Mouse (Mus musculus): Measurements from ENCODE around the gene Dirc2. TPM values are rescaled to one million over a fixed set of nuclear protein-coding genes. Genes with fewer than 3 reads are reported as not detected.

Gene Dirc2
- polyA plus RNA-seq, 1 experiment from 2014 or later: 13.5 TPM

DNA sequence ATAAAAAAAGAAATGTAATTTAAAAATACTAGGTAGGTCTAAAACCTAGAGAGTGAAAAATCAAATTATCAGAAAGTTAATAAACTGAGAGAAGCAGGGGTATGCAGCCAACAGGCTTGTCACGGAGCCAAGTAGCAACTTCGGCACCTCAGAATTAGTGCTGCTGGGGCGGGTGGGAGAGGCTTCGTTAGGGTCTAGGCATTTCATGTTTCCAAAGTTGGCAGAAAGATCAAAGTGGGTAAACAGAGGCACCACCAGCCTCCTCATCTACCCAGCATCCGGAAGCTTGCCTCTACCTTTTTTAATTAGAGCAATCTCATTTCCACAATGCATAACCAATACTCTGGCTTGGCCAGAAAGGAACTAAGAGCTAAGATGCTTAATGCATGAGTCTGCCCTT is 115.2 kb downstream of the Dirc2 start:
- peaks cover 9% of the 10 kb centered on the region for H3K27me3 ChIP-seq (replicated peaks)
- 85% methylated on average over 5 of the region's 5 CpGs for WGBS
- no peak for ATAC-seq (ENCODE audit: insufficient read depth, low FRiP score, low read depth)
- H3K4me2 ChIP-seq: no peak overlapping the region
- H3K9me3 ChIP-seq: no peaks in the 10 kb centered on the region
- no peaks in the 10 kb centered on the region for H3K36me3 ChIP-seq
- no peak overlapping the region for H3K4me3 ChIP-seq (replicated peaks)
- no peaks in the 10 kb centered on the region for H3K4me1 ChIP-seq
- no peak overlapping the region for H3K9ac ChIP-seq
- H3K27ac ChIP-seq: no peak overlapping the region

DNA sequence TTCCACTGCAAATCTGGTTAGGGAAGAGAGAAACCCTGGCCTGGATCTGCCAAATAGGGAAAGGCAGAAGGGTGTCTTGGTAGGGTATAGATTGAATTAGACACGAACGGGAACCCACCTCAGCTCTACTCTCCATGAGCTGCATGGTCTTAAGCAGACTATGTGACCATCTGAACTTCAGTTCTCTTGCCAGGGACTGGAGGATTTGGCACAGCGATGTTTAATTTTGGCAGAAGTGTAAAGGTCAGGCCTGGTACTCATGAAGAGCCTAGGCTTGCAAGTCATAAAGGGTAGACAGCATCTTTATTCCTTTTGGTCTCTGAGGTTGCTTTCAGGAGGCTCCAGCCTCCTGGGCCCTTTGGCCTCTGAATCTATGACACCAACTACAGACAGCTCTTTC is 116.5 kb downstream of the Dirc2 start:
- no peaks in the 10 kb centered on the region for H3K36me3 ChIP-seq
- H3K9me3 ChIP-seq: no peaks in the 10 kb centered on the region
- no peak for ATAC-seq (ENCODE audit: insufficient read depth, low FRiP score, low read depth)
- WGBS: 77% methylated on average over 3 of the region's 3 CpGs
- no peak overlapping the region for H3K27ac ChIP-seq
- no peak overlapping the region for H3K4me2 ChIP-seq
- no peaks in the 10 kb centered on the region for H3K4me1 ChIP-seq
- no peaks in the 10 kb centered on the region for H3K27me3 ChIP-seq (replicated peaks)
- no peak overlapping the region for H3K9ac ChIP-seq
- H3K4me3 ChIP-seq (replicated peaks): no peak overlapping the region

DNA sequence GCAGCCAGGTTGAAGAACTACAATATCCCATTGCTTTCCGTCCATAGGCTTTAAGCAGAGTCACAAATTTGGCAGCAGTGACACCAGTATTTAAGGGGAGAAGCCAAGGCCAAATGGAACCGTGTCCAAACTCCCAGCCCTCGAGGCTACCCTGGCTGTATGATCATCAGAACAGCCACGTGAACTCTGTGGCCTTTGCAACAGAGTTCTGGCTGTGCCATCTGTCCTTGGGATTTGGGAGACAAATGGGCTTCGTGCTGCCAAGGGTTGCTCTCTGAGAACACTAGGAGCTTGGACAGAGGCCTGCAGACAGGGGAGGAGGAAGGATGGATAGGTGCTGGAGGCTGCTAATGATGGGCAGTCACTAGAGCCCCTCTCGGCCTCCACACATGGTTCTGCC is 117.0 kb downstream of the Dirc2 start:
- no peaks in the 10 kb centered on the region for H3K36me3 ChIP-seq
- H3K27me3 ChIP-seq (replicated peaks): no peaks in the 10 kb centered on the region
- WGBS: 52% methylated on average over 6 of the region's 6 CpGs
- no peak overlapping the region for H3K4me2 ChIP-seq
- H3K9ac ChIP-seq: no peak overlapping the region
- no peak overlapping the region for H3K27ac ChIP-seq
- H3K9me3 ChIP-seq: no peaks in the 10 kb centered on the region
- no peak overlapping the region for H3K4me3 ChIP-seq (replicated peaks)
- H3K4me1 ChIP-seq: no peaks in the 10 kb centered on the region
- no peak for ATAC-seq (ENCODE audit: insufficient read depth, low FRiP score, low read depth)

DNA sequence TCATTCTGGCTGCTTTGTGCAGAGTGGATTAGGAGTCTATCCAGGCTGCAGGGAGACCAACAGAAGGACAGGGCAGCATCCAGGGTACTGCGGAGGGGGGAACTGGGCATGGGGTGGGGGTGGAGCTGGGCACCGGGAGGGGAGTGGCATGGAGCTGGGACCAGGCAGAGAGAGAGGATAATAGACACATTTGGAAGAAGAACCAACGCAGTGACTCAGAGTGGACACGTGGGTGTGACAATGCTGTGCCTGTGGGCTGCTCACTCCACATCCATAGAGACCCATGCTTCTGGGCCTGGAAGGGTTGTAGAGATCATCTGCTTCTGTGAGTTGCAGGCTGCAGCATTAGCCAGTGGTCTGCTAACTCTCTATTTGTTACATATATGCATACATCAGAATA is 120.3 kb downstream of the Dirc2 start:
- 84% methylated on average over 4 of the region's 4 CpGs for WGBS
- no peak for ATAC-seq (ENCODE audit: insufficient read depth, low FRiP score, low read depth)
- H3K27ac ChIP-seq: no peak overlapping the region

More for the DNA sequence above, 120.3 kb downstream of the Dirc2 start:
- Histone ChIP-seq H3K4me3 (replicated peaks) (no peak overlapping the region), H3K27me3 (replicated peaks) (no peaks in the 10 kb centered on the region), H3K36me3 (no peaks in the 10 kb centered on the region), H3K9me3 (no peaks in the 10 kb centered on the region), H3K9ac (no peak overlapping the region), H3K4me2 (no peak overlapping the region), H3K4me1 (no peaks in the 10 kb centered on the region)

Other genes with a start within 250 kb of the Dirc2 start
- 6.6 and 7.0 TPM in 2 replicates for gene Sema5b, start 228.2 kb downstream of the Dirc2 start, polyA plus RNA-seq (2015; fragmentation: Nextera tagmentation; extraction: Ambion mirVana)
- gene Hspbap1, start 1.0 kb upstream of the Dirc2 start, polyA plus RNA-seq (2015; fragmentation: Nextera tagmentation; extraction: Ambion mirVana): 13.8 and 15.2 TPM in 2 replicates
- 1.8 and 2.3 TPM in 2 replicates for gene Parp14, start 102.2 kb upstream of the Dirc2 start, polyA plus RNA-seq (2015; fragmentation: Nextera tagmentation; extraction: Ambion mirVana)
- gene Parp9, start 169.1 kb upstream of the Dirc2 start, polyA plus RNA-seq (2015; fragmentation: Nextera tagmentation; extraction: Ambion mirVana): 9.7 and 10.0 TPM in 2 replicates
- 6.8 and 7.6 TPM in 2 replicates for gene Dtx3l, start 169.8 kb upstream of the Dirc2 start, polyA plus RNA-seq (2015; fragmentation: Nextera tagmentation; extraction: Ambion mirVana)
- gene Kpna1, start 209.4 kb upstream of the Dirc2 start, polyA plus RNA-seq (2015; fragmentation: Nextera tagmentation; extraction: Ambion mirVana): 33.3 and 35.9 TPM in 2 replicates